Mouse (Mus musculus) macrophage (primary cell): Measurements from ENCODE around the gene Rtl8a. TPM values are rescaled to one million over a fixed set of nuclear protein-coding genes. Genes with fewer than 3 reads are reported as not detected.
A peak's percentile ranks its signal among the peaks of the same experiment; 100 is the strongest.
"Not testable (repeated sequence)": the region's sequence is repeated elsewhere in the genome, so short reads cannot be mapped to it uniquely, and the experiment has no call there.

ENCODE experiments used
- H3K27ac ChIP-seq: fragments of 350-480 bp; formaldehyde crosslinking; 2 replicates; pipeline ENCODE4 v1.9.0; 2021
- H3K36me3 ChIP-seq: fragments of 350-480 bp; formaldehyde crosslinking; 2 replicates; pipeline ENCODE4 v1.9.0; 2021; ENCODE audit errors: inconsistent target
- H3K4me3 ChIP-seq: fragments of 350-480 bp; formaldehyde crosslinking; 2 replicates; pipeline ENCODE4 v1.9.0; 2021; ENCODE audit errors: inconsistent target
- H3K79me2 ChIP-seq: fragments of 350-480 bp; formaldehyde crosslinking; 2 replicates; pipeline ENCODE4 v1.9.0; 2021; ENCODE audit errors: inconsistent target
- WGBS: methylation state at CpG from one replicate; pipeline ENCODE4 v1.1.7; 2026; ENCODE audit warnings: inconsistent platforms; ENCODE audit not compliant: missing documents; 5-methylcytosine and 5-hydroxymethylcytosine counted together
- polyA plus RNA-seq: library from polyadenylated mRNA; stranded (reverse); fragments of 250-400 nt; gene quantifications from 3 replicates; pipeline ENCODE4 v1.2.4, GENCODE M21; 2018; ENCODE audit warnings: inconsistent platforms

Gene Rtl8a
- polyA plus RNA-seq, 1 experiment from 2014 or later: 9.9 TPM

GRCm38 (mm10) chrX:53610571-53610970 lies 32.9 kb downstream of the Rtl8a start:
- 5% methylated on average over 3 of the region's 3 CpGs for WGBS
- no peak overlapping the region for H3K27ac ChIP-seq
- H3K36me3 ChIP-seq: no peaks in the 10 kb centered on the region
- no peaks in the 10 kb centered on the region for H3K79me2 ChIP-seq
- H3K4me3 ChIP-seq: no peak overlapping the region

DNA sequence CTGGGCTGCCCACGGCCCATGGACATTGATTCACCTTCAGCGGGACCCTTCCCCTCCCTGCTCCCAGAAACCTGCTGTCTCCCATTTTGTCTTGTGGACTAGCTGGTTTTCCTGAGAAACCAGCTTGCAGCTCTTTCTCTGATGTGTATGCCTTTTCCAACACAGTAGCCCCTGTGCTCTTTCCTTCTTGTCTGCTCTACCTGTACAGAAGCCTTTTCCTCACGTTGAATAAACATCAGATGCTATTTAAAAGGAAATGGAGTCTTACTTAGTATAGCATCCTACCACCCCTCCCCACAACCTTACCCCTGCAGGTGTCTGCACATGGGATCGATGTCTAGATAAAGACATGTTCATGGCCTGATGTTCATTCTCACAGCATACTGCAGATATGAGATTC lies 34.6 kb downstream of the Rtl8a start, which contains the start of gene Gm14597:
Gm14597 (minus strand) TSS at position 101 of the 400 bp plus-strand sequence.
- not testable (repeated sequence) for H3K36me3 ChIP-seq, H3K79me2 ChIP-seq, H3K27ac ChIP-seq
- no CpG with 5 or more reads among the region's 4 CpGs for WGBS
- peak within 1 kb of the TSS; percentile 28; the same call in 1 of the 2 replicates for H3K4me3 ChIP-seq

GRCm38 (mm10) chrX:53608122-53608813 lies 35.2 kb downstream of the Rtl8a start:
- Histone ChIP-seq H3K79me2 (no peaks in the 10 kb centered on the region), H3K4me3 (peak overlapping the region; percentile 28; the same call in 1 of the 2 replicates), H3K27ac (no peak overlapping the region), H3K36me3 (no peaks in the 10 kb centered on the region)
- 56% methylated on average over 15 of the region's 18 CpGs for WGBS

GRCm38 (mm10) chrX:53607242-53608121 lies 36.0 kb downstream of the Rtl8a start, which contains the start of gene Rtl8c:
Gene Rtl8c (plus strand): TSS chrX:53608032.
- Histone ChIP-seq H3K79me2 (no peaks in the 10 kb centered on the region), H3K4me3 (peak within 1 kb of the TSS; percentile 28; the same call in 1 of the 2 replicates), H3K27ac (no peak within 1 kb of the TSS), H3K36me3 (no peaks in the 10 kb centered on the region)
- WGBS: 35% methylated on average over 16 of the region's 20 CpGs

DNA sequence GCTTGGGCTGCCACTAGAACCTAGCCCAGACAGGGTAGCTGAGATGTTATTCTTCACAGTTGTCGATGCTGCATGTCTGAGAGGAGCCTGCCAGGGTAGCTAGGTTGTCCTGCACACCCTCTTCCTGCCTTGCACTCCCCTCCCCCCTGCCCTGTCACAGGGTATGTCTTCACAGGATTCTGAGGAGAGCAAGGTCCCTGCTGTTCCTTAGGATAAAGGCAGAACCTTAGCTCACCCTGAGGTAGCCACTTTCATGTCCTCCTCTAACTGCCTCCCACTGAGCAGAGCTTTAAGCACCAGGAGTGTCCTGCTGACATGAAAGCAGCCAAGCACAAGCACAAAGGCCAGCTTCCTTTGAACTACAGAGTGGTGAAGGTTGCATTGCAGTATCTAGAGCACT lies 37.3 kb downstream of the Rtl8a start:
- H3K79me2 ChIP-seq, H3K4me3 ChIP-seq, H3K36me3 ChIP-seq, H3K27ac ChIP-seq: not testable (repeated sequence)
- 57% methylated on average over 1 of the region's 1 CpGs for WGBS

DNA sequence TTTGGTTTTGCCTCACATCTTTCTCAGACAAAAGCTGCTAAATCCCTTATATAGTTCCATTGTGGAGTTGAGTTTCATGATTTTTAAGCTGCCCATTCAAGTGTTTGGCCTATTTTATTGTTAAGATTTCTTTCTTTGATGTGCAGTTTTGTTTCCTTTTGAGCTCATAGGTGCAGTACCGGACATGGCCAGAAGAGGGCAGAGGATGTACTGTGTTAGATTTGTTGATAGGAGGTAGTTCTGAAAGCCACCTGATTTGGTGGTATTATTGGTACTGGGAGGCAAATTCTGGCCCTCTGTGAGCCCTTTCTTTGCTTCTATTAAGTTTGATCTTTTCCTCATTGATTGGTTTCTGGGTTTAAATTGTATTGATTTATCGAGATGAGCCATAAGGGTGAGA lies 43.5 kb downstream of the Rtl8a start:
- WGBS: 0% methylated on average over 1 of the region's 2 CpGs
- H3K4me3 ChIP-seq, H3K36me3 ChIP-seq, H3K27ac ChIP-seq, H3K79me2 ChIP-seq: not testable (repeated sequence)

Other genes starting within 250 kb of the Rtl8a start
- not detected in 3 replicates for gene Etd, start 208.8 kb downstream of the Rtl8a start, polyA plus RNA-seq
- gene Rtl8c, start 35.6 kb downstream of the Rtl8a start, polyA plus RNA-seq: 2.3 to 3.9 TPM (median 3.6 TPM) in 3 replicates
- not detected in 3 replicates for gene Gm14597, start 34.7 kb downstream of the Rtl8a start, polyA plus RNA-seq
- gene Rtl8b, start 26.7 kb upstream of the Rtl8a start, polyA plus RNA-seq: 15.8 to 41.4 TPM (median 27.8 TPM) in 3 replicates
- gene 4930502E18Rik, start 81.1 kb upstream of the Rtl8a start, polyA plus RNA-seq: not detected in 3 replicates
- not detected in 3 replicates for gene 1700013H16Rik, start 114.1 kb upstream of the Rtl8a start, polyA plus RNA-seq
- gene Zfp36l3, start 132.7 kb upstream of the Rtl8a start, polyA plus RNA-seq: not detected in 3 replicates
- gene Xlr, start 154.0 kb upstream of the Rtl8a start, polyA plus RNA-seq: 3.1 to 11.2 TPM (median 4.0 TPM) in 3 replicates